Mouse (Mus musculus) frontal cortex, postnatal 14 days (tissue): Measurements from ENCODE around the gene Cdh3.
"Not testable (repeated sequence)": the region's sequence is repeated elsewhere in the genome, so short reads cannot be mapped to it uniquely, and the experiment has no call there.

ENCODE experiments used
- DNase-seq, 2 experiments: peaks; one replicate each; pipeline ENCODE4 v3.0.0; 2022; ENCODE audit warnings: low spot score in 2 of 2

Cdh3 gene

DNA sequence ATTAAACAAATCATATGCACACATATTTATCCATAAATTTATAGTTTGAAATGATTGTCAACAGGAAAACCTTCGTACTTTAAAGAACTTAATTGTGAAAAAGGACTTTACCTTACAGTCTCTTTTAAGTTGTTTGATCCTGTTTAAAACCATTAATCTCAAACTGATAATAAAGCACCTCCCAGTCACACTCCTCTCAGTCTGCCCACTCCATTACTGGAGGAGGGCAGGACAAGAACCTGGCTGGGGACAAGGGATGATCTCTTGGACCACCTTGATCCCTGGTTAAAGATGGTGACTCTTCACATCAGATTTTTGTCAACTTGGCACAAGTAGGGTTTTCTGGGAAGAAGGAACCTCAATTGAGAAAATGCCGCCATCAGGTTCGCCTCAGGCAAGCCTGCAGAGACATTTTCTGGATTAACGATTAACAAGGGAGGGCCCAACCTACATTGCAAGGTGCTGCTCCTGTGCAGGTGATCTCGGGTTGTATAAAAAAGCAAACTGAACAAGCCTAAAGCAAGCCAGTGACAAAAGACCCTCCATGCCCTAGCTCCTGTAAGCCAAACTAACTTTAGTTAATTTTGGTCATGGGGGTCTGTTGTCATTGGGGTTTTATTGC is 61.0 kb downstream of the Cdh3 start:
- DNase-seq: no peak

- not testable (repeated sequence) for DNase-seq
These were observed 61.5 kb downstream of the Cdh3 start for GRCm38 (mm10) chr8:106572175-106572574.

- DNase-seq: not testable (repeated sequence)
These were observed 62.5 kb downstream of the Cdh3 start, which contains the start of gene Gm10073 for GRCm38 (mm10) chr8:106573168-106573567. Gene Gm10073, minus strand, starts transcription at chr8:106573461.

- no peak for DNase-seq
These were observed 63.6 kb downstream of the Cdh3 start for GRCm38 (mm10) chr8:106574283-106574682.

DNA sequence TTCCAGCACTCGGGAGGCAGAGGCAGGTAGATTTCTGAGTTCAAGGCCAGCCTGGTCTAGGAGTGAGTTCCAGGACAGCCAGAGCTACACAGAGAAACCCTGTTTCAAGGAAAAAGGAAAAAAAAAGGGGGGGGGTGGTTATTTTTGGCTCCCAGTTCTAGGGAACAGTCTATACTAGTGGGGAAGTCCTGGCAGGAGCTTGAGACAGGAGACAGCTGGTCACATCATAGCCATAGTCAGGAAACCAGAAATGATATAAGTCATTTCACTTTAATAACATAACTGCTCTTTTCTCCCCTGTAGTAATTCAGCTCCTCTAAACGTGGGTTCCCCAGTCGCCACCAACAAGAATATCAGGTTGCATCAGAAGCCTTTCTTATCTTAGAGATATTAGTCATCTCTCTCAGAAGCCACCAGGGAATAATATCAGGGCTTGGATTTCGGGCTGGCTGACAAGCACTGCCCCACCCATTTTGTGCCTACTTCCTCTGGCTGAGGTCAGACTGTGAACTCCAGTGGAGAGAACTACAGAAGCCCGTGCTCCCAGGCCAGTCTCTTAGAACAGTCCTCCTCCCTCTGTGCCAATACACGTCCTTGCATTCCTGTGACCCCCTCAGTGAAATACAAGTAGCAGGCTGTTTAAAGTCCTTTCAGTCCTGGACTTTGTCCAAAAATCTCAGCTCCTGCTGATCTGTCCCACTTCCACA is 66.3 kb downstream of the Cdh3 start:
- DNase-seq: no peak

- DNase-seq: no peak
These were observed 68.8 kb downstream of the Cdh3 start for GRCm38 (mm10) chr8:106579510-106579909.

- DNase-seq: no peak
These were observed 70.8 kb downstream of the Cdh3 start for GRCm38 (mm10) chr8:106581344-106582088.

DNA sequence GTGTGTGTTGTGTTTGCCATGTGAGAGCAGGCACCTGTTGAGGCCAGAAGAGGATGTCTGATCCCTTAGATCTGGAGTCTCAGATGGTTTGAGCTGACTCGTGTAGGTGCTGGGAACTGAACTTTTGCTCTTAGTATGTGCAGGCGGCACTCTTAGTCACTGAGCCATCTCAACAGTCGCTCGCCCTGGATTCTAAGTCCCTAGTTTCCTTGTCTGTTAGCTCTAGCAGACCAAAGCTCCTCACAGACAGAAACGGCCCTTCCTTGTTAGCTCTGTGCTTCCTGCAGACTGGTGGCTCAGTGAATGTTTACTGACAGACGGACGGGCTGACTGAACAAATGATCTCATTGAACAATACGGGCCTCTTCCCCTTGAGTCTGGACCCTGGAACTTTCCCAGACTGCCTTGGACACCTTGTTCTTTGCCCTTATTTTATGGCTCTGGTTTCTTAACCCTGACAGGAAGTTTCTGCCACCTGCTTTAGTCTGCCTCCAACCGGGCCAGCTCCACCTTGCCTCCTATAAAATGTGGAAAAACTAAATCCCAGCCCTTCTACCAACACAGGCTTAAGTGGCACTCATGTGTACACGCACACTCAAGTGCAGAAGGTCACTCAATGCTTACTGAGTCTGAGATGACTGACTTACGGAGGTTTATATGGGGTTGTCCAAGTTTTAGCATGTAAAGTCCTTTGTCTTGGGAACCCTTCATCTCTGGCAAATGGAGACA is 74.4 kb downstream of the Cdh3 start:
- no peak for DNase-seq

GRCm38 (mm10) chr8:106585671-106586037 is 75.0 kb downstream of the Cdh3 start:
- no peak for DNase-seq

GRCm38 (mm10) chr8:106586896-106587295 is 76.2 kb downstream of the Cdh3 start:
- no peak for DNase-seq

DNA sequence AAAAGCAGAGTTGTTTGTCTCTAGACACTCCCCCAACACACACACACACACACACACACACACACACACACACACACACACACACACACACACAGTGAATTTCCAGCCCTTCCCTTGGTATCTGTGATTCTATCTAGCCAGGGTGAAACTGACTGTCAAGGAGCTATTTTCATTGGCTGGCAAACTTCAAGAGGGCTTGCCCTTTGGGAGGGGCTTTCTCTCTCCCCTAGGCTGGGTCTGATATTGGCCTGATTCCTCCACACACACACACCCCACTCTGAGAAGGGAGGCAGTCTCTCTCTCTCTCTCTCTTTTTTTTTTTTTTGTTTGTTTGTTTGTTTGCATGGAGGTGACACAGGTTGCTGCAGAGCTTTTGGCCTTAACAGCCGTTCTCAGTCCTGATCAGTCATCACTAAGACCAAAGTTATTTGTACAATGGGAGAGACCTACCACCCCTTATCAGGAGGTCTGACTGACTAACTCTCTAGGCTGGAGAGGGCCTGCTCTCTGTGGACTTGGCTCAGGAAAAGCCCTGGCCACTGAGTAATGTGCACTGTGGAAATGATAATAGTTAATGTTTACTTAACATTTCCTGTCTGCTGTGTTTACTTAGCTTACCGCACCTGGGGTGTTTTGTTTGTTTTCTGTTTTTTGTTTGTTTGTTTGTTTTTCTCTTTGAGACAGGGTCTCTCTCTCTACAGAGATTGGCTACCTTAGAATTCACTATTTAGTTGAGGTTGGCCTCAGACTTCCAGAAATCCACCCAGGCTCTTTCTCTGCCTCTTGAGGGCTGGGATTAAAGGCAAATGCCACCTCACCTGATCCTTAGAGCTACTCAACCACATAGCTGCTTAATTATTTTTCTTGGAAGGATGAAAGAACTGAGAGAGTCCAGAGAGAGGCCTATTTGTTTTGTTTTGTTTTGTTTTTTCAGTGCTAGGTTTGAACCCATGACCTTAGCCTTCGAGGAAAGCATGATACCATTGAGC is 78.0 kb downstream of the Cdh3 start:
- DNase-seq: no peak

GRCm38 (mm10) chr8:106592458-106592857 is 81.8 kb downstream of the Cdh3 start:
- no peak for DNase-seq

DNA sequence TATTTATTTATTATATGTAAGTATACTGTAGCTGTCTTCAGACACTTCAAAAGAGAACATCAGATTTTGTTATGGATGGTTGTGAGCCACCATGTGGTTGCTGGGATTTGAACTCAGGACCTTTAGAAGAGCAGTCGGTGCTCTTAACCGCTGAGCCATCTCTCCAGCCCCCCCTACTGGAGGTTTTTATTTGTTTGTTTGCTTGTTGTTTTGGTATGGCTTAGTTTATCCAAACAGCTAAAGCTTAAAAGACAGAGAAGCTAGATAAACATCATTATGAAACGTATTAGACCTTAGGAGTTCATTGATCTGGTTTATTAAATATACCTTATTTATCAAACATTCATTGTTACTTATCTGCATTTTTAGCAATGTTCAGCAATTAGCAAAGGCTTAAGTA is 84.9 kb downstream of the Cdh3 start:
- not testable (repeated sequence) for DNase-seq

DNA sequence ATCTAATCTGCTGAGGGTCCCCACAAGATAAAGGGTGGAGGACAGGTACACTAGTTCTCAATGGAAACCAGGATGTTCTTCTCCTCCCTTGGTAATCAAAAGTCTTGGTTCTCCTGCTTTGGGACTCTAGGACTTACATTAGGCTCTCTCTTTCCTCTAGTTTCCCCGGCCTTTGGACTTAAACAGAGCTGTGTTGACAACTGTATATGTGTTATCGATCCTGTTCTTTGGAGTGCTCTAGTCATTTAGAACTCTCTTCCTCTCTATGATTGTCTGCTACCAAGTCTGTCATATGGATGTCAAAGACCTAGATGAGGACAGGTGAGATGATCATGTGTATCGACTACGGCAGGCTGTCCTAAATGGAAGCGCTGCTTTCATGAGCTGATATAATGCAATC is 86.4 kb downstream of the Cdh3 start:
- no peak for DNase-seq

- DNase-seq: no peak
These were observed 88.7 kb downstream of the Cdh3 start for GRCm38 (mm10) chr8:106599265-106599979.

DNA sequence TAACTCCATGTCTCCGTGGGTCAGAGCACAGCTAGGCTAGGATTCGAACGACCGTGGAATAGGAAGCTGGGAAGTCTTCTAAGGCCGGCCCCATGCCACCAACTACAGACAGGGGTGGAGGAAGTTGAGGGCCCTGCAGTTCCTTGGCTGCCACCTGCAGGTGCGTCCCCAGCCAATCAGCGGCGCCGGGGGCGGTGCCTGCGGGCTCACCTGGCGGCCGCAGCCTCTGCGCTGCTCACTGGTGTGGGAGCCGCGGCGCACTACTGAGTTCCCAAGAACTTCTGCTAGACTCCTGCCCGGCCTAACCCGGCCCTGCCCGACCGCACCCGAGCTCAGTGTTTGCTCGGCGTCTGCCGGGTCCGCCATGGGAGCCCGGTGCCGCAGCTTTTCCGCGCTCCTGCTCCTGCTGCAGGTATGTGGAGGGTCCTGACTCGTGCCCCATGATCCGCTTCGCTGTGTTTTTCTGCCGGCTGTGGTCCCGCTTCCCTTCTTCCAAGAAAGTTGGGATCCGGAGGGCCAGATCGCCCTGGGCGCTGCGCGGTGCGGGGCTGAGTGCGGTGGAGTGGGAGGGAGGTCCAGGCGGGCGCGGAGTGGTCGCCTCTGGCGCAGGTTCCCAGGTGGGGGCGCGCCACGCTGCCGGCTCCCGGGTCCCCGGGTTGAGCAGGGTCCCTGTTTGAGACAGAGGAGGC is 92.6 kb downstream of the Cdh3 start, which contains the start of gene Cdh1:
TSS of gene Cdh1 (plus strand) at position 221 of the 689 bp plus-strand sequence.
- peak in 1 of 2 experiments; percentile 10 for DNase-seq

DNA sequence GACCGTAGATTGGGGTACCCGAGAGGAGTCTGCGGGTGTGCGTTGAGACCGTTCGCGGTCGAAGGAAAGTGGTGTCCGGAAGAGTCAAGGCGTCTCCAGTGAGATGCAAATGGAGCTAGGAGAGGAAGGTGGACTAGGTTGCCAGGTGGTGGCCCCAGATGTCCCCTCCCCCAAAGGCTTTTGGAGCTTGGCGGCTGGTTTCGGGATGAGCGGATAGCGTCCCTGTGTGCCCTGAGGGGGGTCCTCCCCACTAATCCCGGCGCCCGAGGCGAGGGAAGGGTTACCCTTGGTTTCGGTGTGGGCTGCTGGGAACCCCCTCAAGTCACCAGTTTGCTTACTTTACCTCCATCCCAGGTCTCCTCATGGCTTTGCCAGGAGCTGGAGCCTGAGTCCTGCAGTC is 93.2 kb downstream of the Cdh3 start:
- DNase-seq: no peak

DNA sequence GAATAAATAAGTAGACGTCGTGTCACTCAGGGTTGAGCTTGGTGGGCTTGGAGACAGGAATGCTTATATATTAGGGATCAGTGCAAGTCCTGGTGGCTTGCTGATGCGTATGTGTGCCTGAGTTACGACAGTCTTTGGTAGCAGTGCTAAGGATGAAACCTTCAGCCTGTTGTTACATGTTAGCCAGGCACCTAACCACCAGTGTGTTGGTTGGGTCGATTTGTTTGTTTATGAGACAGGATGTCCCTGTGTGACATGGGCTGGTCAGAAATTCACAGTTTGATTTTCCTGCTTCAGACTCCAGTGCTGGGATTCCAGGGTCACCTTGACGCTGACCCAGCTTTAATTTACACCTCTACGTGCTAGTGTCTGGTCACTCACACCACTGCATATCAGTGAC is 95.0 kb downstream of the Cdh3 start:
- DNase-seq: no peak

DNA sequence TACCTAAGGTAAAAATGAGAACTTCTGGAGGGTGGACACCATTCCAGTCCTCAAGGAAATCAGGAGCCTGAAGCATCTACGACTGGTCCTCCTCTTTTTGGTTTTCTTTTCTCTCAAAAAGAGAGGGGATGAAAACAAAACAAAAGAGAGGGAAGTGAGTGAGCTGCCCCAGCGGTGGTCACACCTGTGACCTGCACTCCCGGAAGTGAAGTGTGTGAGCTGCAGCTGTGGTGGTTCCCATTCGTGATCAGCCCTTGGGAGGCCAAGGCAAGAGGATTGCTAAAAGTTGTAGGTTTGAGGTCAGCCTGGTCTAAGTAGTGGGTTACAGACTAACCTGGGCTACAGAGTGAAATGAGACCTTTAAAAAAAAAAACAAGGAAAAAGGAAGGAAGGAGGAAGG is 95.4 kb downstream of the Cdh3 start:
- DNase-seq: no peak
